Mouse (Mus musculus) lung, adult 2 months (tissue): ENCODE data around the gene Gm42742.

ENCODE experiments used
- CTCF ChIP-seq: fragments of 200-500 bp; IDR thresholded peaks from 2 replicates; pipeline ENCODE4 v1.5.1; 2011; ENCODE audit warnings: mild to moderate bottlenecking, low read length, control low read depth; ENCODE audit not compliant: insufficient read depth
- POLR2A ChIP-seq: fragments of 200-500 bp; IDR thresholded peaks from 2 replicates; pipeline ENCODE4 v1.6.1; 2011; ENCODE audit warnings: low read depth, mild to moderate bottlenecking, control low read depth, low read length, borderline replicate concordance; ENCODE audit errors: extremely low read depth

GRCm38 (mm10) chr7:127017950-127018345 is 2.9 kb downstream of the Gm42742 start:
- TF ChIP-seq CTCF (no peak), POLR2A (no peak)
